Mouse (Mus musculus) MN1 (cell line): ENCODE measurements around the gene Il12rb1.

Experiments used
- DNase-seq: peaks from one replicate; pipeline ENCODE4 v3.0.0-alpha.2; 2016; ENCODE audit warnings: low spot score

The Il12rb1 gene

GRCm38 (mm10) chr8:70773833-70774232 is 34.4 kb upstream of the Il12rb1 start:
- peak; percentile 97 for DNase-seq

- DNase-seq = peak; percentile 70
Observed at GRCm38 (mm10) chr8:70774740-70775139, 33.5 kb upstream of the Il12rb1 start.

- DNase-seq = peak; percentile 34
Observed at GRCm38 (mm10) chr8:70775227-70775626, 33.0 kb upstream of the Il12rb1 start.

DNA sequence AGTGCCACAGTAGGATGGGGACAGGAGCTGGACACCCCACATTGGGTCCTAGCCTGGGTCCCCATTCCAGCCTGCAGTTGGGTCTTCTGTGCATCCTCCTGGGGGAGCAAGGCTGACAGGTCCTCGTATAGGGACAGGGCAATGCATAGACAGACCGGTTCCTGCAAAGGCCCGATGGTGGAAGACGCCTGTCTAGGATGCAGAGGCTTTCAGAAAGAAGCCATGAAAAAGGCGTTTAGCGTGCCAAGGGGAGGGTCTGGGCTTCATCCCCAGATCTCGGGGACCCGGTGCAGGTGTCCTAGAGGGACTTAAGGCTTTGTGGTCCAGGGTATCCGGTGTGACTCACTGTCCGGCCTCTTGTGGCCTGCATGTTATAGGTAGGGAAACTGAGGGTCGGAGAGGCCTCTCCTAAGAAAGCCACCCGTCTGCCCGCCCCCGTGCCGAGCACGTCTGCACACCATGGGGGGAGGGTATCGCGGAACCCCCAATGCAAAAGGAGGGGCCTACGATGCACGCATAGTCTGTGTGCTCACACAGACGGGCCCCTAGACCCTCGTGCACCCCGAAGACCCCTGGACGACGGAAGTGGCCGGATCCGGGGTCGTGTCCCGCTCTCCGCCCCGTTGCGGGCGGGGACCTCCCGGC is 32.3 kb upstream of the Il12rb1 start:
- peak; percentile 50 for DNase-seq

DNA sequence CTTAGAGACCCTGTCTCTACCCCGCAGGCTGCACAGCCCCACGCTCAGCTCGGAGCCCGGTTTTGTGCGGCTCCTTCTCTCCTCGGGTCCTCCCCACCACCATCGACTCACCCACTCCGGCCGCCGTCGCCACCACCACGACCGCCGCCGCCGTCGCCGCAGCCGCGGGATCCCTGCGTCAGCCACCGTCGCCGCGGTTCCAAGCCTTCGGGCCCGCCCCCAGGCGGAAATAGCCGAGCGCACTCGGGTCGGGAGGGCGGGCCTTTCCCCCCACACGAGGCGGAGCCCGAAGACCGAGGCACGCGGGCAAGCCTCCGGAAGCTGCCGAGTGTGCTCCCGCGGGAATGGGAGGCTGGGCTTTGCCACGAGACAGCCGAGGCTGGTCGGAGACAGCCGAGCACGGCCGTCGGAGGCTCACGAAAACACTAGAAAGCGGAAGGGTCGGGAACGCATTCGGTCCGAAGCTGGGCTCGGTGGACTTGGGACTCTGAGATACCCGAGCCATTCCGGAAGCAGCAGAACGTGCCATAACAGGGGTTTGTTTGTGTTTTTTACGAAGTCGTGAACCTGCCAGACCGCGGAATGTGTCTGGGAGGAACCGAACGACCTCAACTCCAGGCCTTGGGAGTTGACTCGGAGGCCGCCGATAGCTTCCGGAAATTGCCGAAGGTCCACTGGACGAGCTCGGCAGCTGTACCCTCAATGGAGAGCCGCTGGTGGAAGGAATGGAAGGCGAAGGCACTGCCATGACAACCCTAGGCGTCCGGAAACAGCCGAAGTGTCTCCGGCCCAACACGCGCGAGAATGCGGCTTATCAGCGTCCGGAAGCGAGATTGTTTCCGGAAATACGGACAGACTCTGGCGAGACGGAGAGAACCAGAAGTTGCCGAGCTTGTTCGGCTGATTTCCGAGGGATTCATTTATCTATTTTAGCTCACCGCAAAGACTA is 31.5 kb upstream of the Il12rb1 start, which contains the start of gene Pik3r2:
Gene Pik3r2, minus strand, starts transcription at position 218 of the 949 bp plus-strand sequence.
- DNase-seq = peak; percentile 100

DNA sequence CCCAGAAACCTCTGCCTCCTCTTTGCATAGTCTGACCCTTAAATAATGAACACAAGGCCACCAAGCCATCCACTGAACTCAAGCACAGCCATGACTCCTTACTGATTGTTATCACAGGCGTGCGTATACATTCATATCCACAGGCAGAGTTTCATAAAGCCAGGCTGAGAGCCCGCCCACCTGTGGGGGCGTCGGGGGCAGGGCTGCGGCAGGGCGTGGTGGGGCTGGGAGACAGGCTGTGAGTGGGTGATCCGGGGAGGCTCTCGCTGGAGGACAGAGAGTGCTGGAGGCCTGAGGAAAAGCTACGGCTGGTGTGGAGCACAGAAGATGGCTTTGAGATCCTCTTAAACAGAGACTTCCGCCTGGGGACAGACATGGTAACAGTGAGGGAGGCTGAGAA is 28.2 kb upstream of the Il12rb1 start:
- DNase-seq = peak; percentile 66

GRCm38 (mm10) chr8:70786291-70787050 is 21.8 kb upstream of the Il12rb1 start:
- no peak for DNase-seq

- DNase-seq = no peak
Observed at GRCm38 (mm10) chr8:70787051-70787445, 21.2 kb upstream of the Il12rb1 start.

DNA sequence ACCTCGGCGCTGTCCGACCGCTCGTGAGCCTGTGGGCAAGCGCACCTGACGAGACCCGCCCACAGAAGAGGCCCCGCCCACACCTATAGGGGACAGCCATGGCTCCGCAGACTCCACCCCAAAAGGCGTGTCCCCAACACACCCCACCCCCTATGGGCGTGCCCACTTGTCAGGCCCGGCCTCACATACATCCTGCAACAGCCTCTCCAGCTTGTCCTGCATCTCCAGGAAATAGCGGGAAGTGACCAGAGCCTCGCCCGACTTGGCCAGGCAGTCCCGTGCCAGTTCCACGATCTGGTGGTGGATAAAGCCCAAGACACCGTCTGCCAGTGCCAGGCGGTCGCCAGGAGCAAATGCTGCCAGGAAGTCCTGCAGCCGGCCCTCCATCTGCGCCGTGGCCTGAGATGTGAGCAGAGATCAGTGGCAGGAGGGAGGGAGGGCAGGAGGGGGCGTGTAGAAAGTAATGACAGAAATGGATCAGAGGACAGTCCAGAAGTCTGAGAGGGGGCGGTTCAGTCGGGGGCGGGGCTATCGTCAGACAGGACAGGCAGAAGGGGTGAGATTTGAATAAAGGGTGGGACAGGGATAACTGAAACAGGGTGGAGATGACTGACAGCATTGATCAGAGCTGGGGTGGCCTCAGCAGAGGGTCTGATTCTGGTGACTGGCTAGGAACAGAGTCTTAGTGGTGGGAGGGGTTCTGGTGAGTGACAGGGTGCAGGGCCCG is 20.1 kb upstream of the Il12rb1 start:
- peak; percentile 94 for DNase-seq

DNA sequence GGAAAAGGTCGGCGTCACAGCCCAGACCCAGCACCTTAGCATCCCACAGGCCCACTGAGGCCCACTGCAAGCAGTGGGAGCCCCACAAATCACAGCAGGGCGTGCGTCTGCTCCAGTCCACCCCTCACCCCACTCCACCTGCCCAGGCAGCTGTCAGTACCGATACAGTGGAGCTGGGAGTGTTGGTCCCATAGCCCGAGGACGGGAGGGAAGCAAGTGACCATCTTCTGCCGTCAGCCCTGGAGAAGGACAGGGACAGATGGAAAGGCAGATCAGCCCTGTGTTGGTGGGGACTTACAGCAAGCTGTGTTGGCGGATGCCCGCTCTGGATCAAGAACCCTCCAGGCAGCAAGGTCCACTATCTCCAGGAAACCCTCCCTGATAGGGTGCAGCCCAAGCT is 19.2 kb upstream of the Il12rb1 start:
- no peak for DNase-seq

DNA sequence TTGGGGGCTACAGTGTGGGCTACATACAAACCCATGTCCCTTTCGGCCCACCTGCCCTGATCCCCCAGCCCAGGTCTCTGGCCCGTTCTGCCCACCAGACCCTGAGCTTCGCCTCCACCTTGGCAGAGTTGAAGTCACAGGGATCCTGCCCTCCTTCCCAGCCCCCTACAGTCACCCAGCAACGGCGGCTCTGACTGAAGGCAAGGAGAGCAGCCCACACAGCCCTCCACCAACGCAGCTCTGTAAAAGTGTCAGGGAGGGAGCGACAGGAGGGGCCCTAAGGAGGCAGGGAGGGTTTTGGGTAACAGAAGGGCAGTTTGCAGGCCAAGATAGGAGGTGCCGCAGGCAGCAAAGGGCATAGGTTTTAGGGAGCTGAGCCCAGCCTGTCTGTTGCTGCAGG is 17.4 kb upstream of the Il12rb1 start:
- DNase-seq = no peak

- DNase-seq = peak; percentile 61
Observed at GRCm38 (mm10) chr8:70791294-70791701, 17.0 kb upstream of the Il12rb1 start.

DNA sequence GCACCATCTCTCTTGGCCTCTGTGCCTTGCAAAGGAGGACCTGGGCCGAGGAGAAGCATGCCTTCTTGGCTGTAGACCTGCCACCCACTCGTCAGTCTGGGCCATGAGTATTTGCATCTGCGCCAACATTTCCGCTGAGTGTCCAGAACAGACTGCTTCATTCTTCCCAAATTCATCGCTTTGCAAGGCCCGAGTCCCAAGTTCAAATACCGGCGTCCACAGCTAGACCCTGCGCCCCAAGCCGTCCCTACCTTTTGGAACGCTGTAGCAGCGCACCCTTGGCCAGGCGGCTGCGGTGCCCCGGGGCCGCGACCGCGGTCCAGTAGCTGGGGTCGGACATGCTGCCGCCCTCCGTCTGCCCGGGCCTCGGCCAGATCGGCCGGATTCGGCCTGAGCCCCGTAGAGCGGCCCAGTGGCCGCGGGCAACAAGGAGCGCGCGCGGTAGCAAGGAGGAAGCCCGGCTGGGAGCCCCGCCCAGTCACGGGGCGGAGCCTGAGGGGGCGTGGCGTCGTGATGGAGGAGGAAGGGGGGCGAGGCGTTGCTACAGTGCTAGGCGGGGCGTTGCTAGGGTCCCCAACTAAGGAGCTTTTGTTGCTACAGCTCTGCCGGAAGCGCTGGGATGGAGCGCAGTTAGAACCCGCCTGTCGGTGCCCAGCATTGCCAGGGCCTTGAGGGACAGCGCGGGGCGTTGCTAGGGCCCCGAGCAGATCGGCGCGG is 16.1 kb upstream of the Il12rb1 start:
- DNase-seq = peak; percentile 99

GRCm38 (mm10) chr8:70792700-70793099 is 15.5 kb upstream of the Il12rb1 start:
- DNase-seq = peak; percentile 96

DNA sequence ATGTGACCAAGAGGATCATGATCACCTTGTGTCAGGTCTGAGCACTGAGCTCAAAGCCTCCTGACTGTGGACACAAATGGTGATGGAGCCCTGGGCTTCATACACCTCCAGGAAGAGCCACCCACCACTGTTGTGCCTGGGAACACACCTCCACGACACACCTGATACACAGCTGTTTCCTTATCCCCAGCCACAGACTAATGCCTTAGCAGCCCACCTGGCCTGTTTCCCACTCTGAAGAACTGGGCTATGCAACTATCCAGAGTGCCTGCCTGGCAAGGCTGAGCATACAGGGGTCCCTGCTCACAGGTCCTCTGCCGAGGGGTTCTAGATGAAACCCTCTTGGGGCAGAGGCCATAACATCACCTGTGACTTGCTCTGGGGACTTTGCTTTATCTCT is 14.0 kb upstream of the Il12rb1 start:
- no peak for DNase-seq

DNA sequence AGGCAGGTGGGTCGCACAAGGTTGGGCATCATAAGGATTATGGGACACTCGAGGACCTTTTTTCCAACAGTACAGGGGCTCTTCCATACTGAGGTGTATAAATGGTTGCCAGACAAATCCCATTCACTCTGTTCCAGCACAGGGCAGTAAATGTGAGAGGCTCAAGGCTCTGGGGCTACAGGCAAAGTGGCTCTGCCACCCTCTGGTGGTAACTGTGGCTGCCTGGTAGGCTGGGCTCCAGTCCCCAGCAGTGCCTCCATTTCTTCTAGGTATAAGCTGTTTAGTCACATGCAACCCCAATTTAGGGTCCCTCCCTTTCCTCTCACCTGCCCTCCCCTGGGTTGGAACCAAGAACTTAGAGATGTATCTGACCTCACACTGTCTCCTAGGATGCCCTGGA is 12.9 kb upstream of the Il12rb1 start:
- DNase-seq = peak; percentile 66

DNA sequence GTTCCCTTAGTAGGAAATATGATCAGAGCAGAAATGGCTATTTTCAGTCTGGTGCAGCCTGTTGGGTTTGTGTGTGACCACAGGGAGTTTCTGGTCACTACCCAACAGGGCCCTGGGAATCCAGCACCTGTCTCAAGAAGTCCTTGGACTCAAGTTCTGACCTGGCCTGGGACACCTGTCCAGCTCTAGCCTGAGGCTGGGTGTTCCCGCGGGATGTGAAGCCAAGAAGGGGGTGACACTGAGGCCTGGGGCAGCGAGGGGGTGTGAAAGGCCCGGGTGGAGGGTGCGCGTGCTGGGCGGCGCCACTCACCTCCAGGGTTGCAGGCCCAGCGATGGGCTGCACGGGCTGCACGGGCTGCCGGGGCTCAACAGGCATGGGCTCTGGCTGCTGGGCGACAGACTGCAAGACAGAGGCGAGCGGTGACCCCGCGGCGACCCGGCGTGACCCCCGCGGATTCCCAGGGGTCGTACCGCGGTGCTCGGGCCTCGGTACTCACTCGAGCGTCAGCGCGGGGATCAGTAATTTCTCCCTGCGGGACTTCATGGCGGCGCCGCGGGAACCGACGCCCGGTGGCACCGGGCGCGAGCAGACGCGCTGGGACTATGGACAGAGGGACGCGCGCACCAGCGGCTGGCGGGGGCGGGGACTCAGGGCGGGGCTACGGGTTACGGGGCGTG is 11.7 kb upstream of the Il12rb1 start:
- DNase-seq = no peak

DNA sequence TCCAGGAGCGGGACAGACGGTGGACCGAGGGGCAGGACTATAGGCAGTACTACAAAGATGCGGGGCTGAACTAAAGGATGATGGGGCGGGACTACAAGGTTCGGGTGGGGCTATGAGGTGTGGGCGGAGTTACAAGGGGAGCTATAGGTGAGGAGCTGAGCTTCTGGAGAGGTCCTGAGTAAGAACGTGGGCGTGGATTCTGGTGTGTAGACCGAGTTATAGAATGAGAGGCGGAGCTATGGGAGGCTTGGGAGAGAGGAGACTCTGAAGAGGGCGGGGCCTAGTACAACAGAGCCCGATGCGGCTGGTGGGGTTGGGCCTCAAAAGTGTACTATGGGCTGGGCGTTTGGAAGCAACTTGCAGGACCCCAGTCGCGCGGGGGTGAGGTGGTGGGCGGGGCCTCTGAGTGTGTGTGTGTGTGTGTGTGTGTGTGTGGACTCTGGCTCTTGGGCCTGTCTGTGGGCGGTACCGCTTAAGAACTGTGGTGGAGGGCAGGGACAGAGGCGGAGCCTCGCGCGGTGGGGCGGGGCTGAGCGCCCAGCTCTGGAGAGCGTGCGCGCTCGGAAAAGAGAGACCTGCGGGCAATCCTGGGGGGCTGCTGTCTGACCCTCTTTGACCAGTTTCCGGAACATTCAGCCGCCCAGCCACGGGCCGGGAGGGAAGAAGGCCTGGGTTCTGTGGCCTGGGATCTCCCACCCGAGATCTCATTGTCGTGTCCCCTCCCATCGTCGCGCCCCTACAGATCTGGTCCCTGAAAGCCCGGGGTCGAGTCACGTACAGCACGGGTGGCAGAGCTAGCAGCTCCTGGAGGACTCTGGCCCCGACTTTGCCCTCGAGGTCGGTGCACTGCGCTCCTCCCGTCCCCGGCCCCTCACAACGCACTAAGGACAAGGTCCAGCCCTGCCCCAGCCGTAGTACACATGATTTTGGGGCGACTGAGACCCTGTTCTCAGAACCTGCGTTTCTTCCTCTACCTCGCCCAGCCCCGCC is 10.9 kb upstream of the Il12rb1 start:
- DNase-seq = peak; percentile 98

DNA sequence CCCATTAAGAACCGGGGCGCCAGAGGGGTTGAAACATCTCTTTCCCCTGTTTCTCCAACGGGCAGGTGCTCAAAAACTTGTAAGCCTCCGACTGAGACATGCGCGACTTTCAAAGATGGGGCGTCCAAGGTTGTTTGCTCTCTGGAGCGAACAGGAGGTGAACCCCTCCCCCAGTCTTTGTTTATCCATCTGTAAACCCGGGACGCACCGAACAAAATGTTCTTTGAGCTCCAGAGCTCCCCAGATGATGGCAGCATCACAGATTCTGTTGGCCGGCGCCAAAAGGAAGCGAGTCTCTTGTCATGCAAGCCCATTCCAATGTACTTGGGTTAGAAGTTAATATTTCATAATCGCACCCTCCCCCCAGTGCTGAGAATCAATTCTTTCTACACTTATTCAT is 10.0 kb upstream of the Il12rb1 start:
- no peak for DNase-seq
